Mouse (Mus musculus): ENCODE results near the gene Ptpa. TPM values are rescaled to one million over a fixed set of nuclear protein-coding genes. Genes with fewer than 3 reads are reported as not detected.

Ptpa gene
- polyA plus RNA-seq, 1 experiment from 2014 or later, result 156 TPM

DNA sequence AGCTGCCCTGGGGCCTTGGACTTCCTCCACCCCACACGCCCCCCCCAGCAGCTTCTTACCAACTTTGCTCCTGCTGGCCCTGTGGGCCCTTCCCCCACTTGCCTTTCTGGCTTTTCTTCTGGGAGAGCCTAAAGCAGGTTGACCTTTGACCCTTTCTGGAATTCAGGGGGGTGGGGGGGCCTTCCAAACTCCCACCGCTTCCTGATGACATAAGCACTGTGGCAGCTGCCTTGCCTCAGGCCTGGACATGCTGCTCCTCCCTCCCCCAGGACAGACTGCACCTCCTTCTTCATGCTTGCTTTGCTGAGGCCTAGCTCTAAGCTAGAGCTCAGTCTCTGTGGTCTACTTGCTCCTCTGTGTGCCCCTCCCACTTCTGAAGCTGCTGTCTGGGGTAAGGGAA lies 29.5 kb downstream of the Ptpa start:
- no peak overlapping the region for H3K27ac ChIP-seq (ENCODE audit: low read length)
- ATAC-seq, result no peak
- no peak overlapping the region for H3K4me2 ChIP-seq (ENCODE audit: low read length)
- H3K27me3 ChIP-seq (ENCODE audit: control insufficient read depth, insufficient read depth, low read depth, low read length), result no peaks in the 10 kb centered on the region
- WGBS, result 34% methylated on average over 2 of the region's 2 CpGs
- peaks cover 31% of the 10 kb centered on the region for H3K4me1 ChIP-seq (ENCODE audit: control insufficient read depth, insufficient read depth, low read length)
- no peaks in the 10 kb centered on the region for H3K9me3 ChIP-seq (replicated peaks; ENCODE audit: control insufficient read depth, low read length, poor library complexity, severe bottlenecking)
- peaks cover 4% of the 10 kb centered on the region for H3K36me3 ChIP-seq (ENCODE audit: control insufficient read depth, insufficient read depth, low read length)
- H3K4me3 ChIP-seq (ENCODE audit: low read depth, low read length), result no peak overlapping the region
- no peak overlapping the region for H3K9ac ChIP-seq (ENCODE audit: low read depth, low read length)

DNA sequence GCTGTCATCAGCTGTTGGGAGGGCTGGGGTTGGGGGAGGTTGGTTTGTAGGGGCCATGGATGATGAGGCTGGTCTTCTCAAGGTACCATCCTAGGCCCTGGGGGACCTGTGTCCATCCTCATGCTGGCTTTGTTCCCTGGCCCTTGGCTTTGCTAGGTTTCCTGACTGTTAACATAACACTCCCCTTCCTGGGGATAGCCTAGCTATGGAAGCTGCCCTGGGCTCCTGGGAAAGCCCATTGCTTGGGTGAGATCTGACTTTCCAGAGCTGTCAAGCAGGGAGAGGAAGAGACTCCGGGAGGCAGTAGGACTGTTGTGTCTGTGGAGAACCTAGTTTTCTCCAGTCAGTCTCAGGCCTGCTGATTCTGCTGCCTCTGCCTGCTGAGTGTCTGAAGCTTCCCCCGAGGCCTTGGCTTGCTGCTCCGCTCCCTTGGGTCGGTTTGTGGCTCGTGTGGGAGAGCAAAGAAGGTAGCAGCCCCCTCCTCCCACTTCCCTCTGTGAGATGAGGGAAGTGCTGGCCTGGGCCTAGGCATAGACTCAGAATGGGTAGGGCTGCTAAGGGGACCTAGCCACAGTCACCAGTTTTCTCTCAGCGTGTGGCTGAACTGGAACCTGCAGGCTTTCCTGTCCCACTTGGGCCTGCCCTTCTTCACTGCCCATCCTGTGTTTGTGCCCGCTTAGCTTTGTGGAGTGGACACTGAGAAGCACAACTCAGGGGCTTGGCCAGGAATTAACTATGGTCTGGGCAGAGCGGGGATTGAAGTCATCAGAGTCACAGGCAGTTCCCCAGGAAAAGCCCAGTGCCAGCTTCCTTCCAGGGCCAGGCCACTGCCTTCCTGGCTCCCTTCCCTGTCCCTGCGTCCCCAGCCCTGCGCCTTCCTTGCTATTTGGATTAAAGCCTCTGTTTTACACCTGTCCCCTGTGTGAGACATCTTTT lies 31.3 kb downstream of the Ptpa start:
- H3K9ac ChIP-seq (ENCODE audit: low read depth, low read length), result no peak overlapping the region
- no peak overlapping the region for H3K4me3 ChIP-seq (ENCODE audit: low read depth, low read length)
- peaks cover 6% of the 10 kb centered on the region for H3K36me3 ChIP-seq (ENCODE audit: control insufficient read depth, insufficient read depth, low read length)
- no peaks in the 10 kb centered on the region for H3K9me3 ChIP-seq (replicated peaks; ENCODE audit: control insufficient read depth, low read length, poor library complexity, severe bottlenecking)
- H3K27me3 ChIP-seq (ENCODE audit: control insufficient read depth, insufficient read depth, low read depth, low read length), result no peaks in the 10 kb centered on the region
- no peak for ATAC-seq
- 86% methylated on average over 10 of the region's 10 CpGs for WGBS
- no peak overlapping the region for H3K27ac ChIP-seq (ENCODE audit: low read length)
- no peak overlapping the region for H3K4me2 ChIP-seq (ENCODE audit: low read length)
- H3K4me1 ChIP-seq (ENCODE audit: control insufficient read depth, insufficient read depth, low read length), result peaks cover 13% of the 10 kb centered on the region

- WGBS, result 91% methylated on average over 7 of the region's 7 CpGs
- no peak overlapping the region for H3K27ac ChIP-seq (ENCODE audit: low read length)
- peaks cover 3% of the 10 kb centered on the region for H3K36me3 ChIP-seq (ENCODE audit: control insufficient read depth, insufficient read depth, low read length)
- H3K9me3 ChIP-seq (replicated peaks; ENCODE audit: control insufficient read depth, low read length, poor library complexity, severe bottlenecking), result no peaks in the 10 kb centered on the region
- no peak overlapping the region for H3K4me2 ChIP-seq (ENCODE audit: low read length)
- ATAC-seq, result no peak
- H3K4me3 ChIP-seq (ENCODE audit: low read depth, low read length), result no peak overlapping the region
- H3K4me1 ChIP-seq (ENCODE audit: control insufficient read depth, insufficient read depth, low read length), result 0 out of 2 replicates have a peak, but pooled peaks cover under 1% of the 10 kb centered on the region
- H3K27me3 ChIP-seq (ENCODE audit: control insufficient read depth, insufficient read depth, low read depth, low read length), result no peaks in the 10 kb centered on the region
- no peak overlapping the region for H3K9ac ChIP-seq (ENCODE audit: low read depth, low read length)
Observed at GRCm38 (mm10) chr2:30448371-30448770, 32.5 kb downstream of the Ptpa start.

DNA sequence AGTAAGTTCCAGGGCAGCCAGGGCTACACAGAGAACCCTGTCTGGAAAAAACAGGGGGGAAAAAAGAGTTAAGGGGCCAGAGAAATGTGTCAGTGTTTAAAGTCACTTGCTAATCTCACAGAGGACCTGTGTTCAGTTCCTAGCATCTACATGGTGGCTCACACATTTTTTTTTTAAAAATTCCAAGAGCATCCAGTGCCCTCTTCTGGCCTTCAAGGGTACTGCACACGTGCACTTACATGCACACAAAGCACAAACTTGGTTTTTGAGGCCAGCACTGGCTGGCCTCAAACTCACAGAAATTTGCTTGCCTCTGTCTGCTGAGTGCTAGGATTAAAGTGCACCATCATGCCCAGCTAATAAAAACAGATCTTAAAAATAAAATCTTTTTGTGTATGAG lies 34.7 kb downstream of the Ptpa start:
- H3K9ac ChIP-seq (ENCODE audit: low read depth, low read length), result no peak overlapping the region
- no peaks in the 10 kb centered on the region for H3K4me1 ChIP-seq (ENCODE audit: control insufficient read depth, insufficient read depth, low read length)
- H3K4me3 ChIP-seq (ENCODE audit: low read depth, low read length), result no peak overlapping the region
- H3K4me2 ChIP-seq (ENCODE audit: low read length), result no peak overlapping the region
- H3K27ac ChIP-seq (ENCODE audit: low read length), result no peak overlapping the region
- H3K36me3 ChIP-seq (ENCODE audit: control insufficient read depth, insufficient read depth, low read length), result peaks cover 2% of the 10 kb centered on the region; the same call in 1 of the 2 replicates
- H3K27me3 ChIP-seq (ENCODE audit: control insufficient read depth, insufficient read depth, low read depth, low read length), result no peaks in the 10 kb centered on the region
- WGBS, result 76% methylated on average over 1 of the region's 1 CpGs
- ATAC-seq, result no peak
- H3K9me3 ChIP-seq (replicated peaks; ENCODE audit: control insufficient read depth, low read length, poor library complexity, severe bottlenecking), result no peaks in the 10 kb centered on the region

DNA sequence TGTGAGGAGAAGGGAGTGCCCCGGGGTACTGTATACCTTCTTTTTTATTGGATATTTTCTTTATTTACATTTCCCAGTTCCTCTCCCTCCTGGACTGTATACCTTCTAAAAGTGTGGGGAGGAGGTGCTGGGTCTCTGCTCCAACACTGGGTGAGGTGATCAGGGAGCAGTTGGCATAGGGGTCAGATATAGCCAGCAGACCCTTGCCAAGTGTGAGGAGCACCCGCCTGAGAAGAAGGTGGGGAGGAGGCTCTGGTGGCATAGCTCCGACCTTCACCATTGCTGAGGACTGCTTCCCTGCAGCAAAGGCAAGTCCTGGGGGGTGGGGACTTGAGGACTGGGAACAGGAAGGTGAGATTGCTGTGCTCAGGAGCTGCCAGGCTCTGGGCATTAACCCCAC lies 35.7 kb downstream of the Ptpa start:
- Histone ChIP-seq H3K4me3 (ENCODE audit: low read depth, low read length) (no peak overlapping the region), H3K4me1 (ENCODE audit: control insufficient read depth, insufficient read depth, low read length) (no peaks in the 10 kb centered on the region), H3K4me2 (ENCODE audit: low read length) (no peak overlapping the region), H3K27ac (ENCODE audit: low read length) (no peak overlapping the region), H3K36me3 (ENCODE audit: control insufficient read depth, insufficient read depth, low read length) (peaks cover 2% of the 10 kb centered on the region; the same call in 1 of the 2 replicates), H3K9ac (ENCODE audit: low read depth, low read length) (no peak overlapping the region), H3K27me3 (ENCODE audit: control insufficient read depth, insufficient read depth, low read depth, low read length) (no peaks in the 10 kb centered on the region), H3K9me3 (replicated peaks; ENCODE audit: control insufficient read depth, low read length, poor library complexity, severe bottlenecking) (no peaks in the 10 kb centered on the region)
- ATAC-seq, result no peak
- WGBS, result 90% methylated on average over 3 of the region's 3 CpGs

DNA sequence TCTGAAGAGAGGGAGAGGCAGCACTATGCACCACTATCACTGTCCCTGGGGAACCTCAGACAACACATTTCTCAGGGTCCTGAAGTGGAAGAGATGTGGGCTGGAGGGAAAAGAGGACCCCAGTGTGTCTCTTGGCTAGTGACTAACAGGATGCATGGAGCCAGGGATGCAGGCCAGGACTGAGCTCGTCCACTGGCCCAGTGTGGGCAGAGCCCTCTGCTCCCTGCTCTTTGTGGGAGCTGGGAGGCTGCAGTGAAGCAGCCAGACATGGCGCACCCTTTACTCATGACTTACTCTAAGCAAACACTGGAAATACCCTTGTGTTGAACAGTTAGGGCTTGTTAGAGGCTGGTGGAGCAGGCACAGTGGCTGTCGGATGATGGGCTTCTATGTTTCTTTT lies 37.7 kb downstream of the Ptpa start:
- no peak overlapping the region for H3K4me3 ChIP-seq (ENCODE audit: low read depth, low read length)
- H3K36me3 ChIP-seq (ENCODE audit: control insufficient read depth, insufficient read depth, low read length), result peaks cover 2% of the 10 kb centered on the region; the same call in 1 of the 2 replicates
- H3K4me2 ChIP-seq (ENCODE audit: low read length), result no peak overlapping the region
- H3K9me3 ChIP-seq (replicated peaks; ENCODE audit: control insufficient read depth, low read length, poor library complexity, severe bottlenecking), result no peaks in the 10 kb centered on the region
- H3K27ac ChIP-seq (ENCODE audit: low read length), result no peak overlapping the region
- 83% methylated on average over 3 of the region's 3 CpGs for WGBS
- no peaks in the 10 kb centered on the region for H3K4me1 ChIP-seq (ENCODE audit: control insufficient read depth, insufficient read depth, low read length)
- 0 out of 2 replicates have a peak overlapping the region, but pooled peaks have one; percentile 2 for H3K9ac ChIP-seq (ENCODE audit: low read depth, low read length)
- no peaks in the 10 kb centered on the region for H3K27me3 ChIP-seq (ENCODE audit: control insufficient read depth, insufficient read depth, low read depth, low read length)
- no peak for ATAC-seq

DNA sequence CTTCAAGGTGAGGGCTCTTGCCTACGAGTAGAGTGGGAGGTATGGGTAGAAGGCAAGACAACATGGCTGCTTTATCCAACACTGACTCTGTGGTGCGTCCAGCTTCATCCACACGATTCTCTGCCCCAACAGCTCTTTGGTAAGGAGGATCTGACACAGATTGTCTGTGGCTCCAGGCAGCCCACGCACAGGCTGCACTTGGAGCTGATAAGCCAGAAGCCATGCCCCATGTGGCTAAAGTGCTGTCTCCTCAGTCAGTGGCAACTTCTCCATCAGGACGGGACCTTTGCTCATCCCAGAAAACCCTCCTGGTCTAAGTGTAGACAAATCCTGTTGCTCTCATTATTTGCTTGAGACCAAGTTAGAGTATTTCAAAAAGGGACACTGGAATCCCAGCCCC lies 38.7 kb downstream of the Ptpa start:
- no peaks in the 10 kb centered on the region for H3K4me1 ChIP-seq (ENCODE audit: control insufficient read depth, insufficient read depth, low read length)
- no peak overlapping the region for H3K4me3 ChIP-seq (ENCODE audit: low read depth, low read length)
- H3K27me3 ChIP-seq (ENCODE audit: control insufficient read depth, insufficient read depth, low read depth, low read length), result no peaks in the 10 kb centered on the region
- H3K36me3 ChIP-seq (ENCODE audit: control insufficient read depth, insufficient read depth, low read length), result peaks cover 2% of the 10 kb centered on the region; the same call in 1 of the 2 replicates
- 81% methylated on average over 5 of the region's 5 CpGs for WGBS
- ATAC-seq, result no peak
- no peaks in the 10 kb centered on the region for H3K9me3 ChIP-seq (replicated peaks; ENCODE audit: control insufficient read depth, low read length, poor library complexity, severe bottlenecking)
- H3K27ac ChIP-seq (ENCODE audit: low read length), result no peak overlapping the region
- no peak overlapping the region for H3K9ac ChIP-seq (ENCODE audit: low read depth, low read length)
- no peak overlapping the region for H3K4me2 ChIP-seq (ENCODE audit: low read length)

DNA sequence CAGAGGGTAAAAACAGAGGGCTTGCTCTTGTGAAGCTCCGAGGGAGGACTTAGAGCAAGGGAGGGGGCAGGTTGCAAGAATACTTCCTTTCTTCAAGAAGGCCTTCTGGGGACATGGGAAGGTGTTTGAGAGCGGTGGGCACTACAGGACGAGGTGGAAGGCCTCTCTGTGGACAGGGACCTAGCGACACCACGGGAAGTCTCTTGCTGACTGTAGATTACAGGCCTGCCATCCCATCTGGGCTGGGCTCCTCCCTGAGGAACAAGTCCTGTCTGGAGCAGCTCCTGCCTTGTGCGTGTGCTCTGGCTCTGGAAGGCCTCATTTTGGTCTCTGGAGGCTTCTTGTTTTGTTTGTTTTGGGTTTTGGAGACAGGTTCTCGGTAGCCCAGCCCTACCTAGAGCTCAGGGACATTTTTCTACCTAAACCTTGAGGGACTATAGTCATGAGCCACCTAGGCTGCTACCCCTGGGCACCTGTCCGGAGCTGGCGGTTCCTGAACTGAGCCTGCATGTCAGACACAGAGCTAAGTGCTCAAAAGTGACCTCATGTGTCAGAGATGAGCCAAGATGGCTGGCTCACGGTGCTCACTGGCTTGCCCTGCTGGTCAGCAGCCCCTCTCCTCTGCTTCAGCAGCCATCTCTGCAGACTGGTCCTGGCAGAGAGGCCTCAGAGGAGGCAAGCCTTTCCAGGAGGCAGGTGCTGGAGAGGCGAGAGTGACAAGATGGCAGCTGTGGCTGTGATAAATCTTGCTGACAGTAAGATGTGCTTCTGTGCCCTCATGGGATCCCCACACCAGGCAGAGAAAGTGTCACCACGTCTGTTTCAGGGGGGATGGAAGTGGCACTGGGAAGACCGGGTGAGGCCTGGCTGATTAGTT lies 40.5 kb downstream of the Ptpa start:
- Histone ChIP-seq H3K9ac (ENCODE audit: low read depth, low read length) (no peak overlapping the region), H3K36me3 (ENCODE audit: control insufficient read depth, insufficient read depth, low read length) (no peaks in the 10 kb centered on the region), H3K9me3 (replicated peaks; ENCODE audit: control insufficient read depth, low read length, poor library complexity, severe bottlenecking) (no peaks in the 10 kb centered on the region), H3K4me2 (ENCODE audit: low read length) (no peak overlapping the region), H3K4me3 (ENCODE audit: low read depth, low read length) (no peak overlapping the region), H3K27me3 (ENCODE audit: control insufficient read depth, insufficient read depth, low read depth, low read length) (no peaks in the 10 kb centered on the region), H3K4me1 (ENCODE audit: control insufficient read depth, insufficient read depth, low read length) (no peaks in the 10 kb centered on the region), H3K27ac (ENCODE audit: low read length) (no peak overlapping the region)
- 81% methylated on average over 13 of the region's 13 CpGs for WGBS
- ATAC-seq, result 0 out of 2 replicates have a peak, but pooled peaks have one; percentile 17

Data from midbrain, embryonic 16.5 days (tissue).